Mouse (Mus musculus): ENCODE measurements around the gene Dhx36.

Gene Dhx36

DNA sequence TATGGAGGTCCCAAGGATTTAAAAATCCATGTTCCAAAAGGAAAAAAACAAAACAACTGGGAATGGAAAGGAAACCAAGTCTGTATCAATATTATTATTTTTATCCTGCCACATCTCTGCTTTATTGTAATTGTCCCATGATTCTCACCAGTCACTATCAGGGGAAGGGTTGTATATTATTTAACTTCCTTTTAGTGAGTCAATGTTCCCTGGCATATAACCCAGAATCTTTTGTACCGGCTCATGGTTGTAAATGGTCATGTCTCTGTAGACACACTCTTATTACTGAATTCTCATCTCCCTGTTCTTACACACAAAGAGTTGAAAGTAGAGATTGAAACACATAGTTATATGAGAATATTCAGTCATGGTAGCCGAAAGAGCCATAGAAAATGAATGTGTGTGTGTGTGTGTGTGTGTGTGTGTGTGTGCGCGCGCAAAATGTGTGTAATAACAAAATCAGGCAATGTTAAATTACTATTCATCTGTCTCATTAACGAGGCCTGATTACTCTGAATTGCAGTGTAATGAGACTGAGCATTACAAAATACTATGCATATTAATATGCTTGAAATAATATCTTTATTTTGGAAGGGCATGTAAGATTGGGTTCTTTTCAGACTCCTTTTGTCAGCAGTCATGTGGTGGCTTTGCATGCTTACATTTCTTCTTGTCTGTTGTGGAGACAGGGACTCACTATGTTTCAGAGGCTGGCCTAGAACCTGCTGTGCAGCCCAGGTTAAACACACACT is 88.2 kb downstream of the Dhx36 start:
- DNase-seq (ENCODE audit: low spot score), result no peak

Data from MN1 (cell line).